Mouse (Mus musculus) kidney, postnatal 25 days (tissue): ENCODE measurements at regions not wholly inside any gene's neighbourhood (a gene's known extent, or its start where the extent isn't known, plus 50 kb on each side); places are given as distances from the start of the nearest gene placed in this dataset.
A peak's percentile ranks its signal among the peaks of the same experiment; 100 is the strongest.

Experiments used
- DNase-seq, 2 experiments: peaks; one replicate each; pipeline ENCODE4 v3.0.0; 2021; ENCODE audit warnings: mixed read lengths in 2 of 2

DNA sequence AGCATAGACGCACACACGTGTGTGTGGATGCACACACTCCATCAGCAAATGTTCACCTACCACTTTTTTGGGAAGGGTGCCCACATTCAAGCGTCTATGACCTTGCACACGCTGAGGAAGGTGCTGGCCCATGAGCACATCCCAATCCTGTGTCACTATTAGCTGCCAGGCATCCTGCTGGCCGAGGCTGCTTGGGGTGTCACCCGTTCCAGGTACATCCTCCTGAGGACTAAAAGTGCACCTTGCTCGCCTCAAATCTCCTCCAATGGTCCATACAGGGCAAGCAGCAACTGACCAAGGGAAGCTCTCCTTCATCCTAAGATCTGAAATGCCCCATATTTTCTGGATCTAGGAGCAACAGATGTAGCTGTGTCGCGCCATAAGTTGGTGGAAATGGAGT, 156.3 kb upstream of the Spred2 start:
- no peak for DNase-seq

GRCm38 (mm10) chr11:19768962-19769361, 155.2 kb upstream of the Spred2 start:
- no peak for DNase-seq

DNA sequence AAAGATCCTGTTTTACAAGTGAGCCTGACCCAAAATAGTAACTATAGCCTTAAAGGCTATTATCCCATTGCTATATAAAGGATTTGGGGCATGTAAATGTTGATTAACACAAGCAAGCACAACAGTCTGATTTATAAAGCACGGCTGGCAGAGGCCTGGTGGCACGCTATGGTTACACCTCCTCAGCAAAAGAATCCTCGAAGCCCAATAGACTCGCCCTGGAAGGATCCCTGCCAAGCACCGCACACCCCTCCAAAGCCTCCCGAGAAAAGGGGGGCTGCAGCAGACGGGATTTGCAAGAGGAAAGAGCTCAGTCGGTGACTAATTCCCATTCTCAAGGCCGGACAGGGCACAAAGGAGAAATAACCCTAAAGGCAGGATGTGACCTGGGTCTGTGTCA, 150.2 kb upstream of the Spred2 start:
- no peak for DNase-seq

GRCm38 (mm10) chr11:19775741-19776140, 148.4 kb upstream of the Spred2 start:
- DNase-seq, result no peak

- DNase-seq, result no peak
Measured at GRCm38 (mm10) chr11:19776473-19777200, 147.5 kb upstream of the Spred2 start.

DNA sequence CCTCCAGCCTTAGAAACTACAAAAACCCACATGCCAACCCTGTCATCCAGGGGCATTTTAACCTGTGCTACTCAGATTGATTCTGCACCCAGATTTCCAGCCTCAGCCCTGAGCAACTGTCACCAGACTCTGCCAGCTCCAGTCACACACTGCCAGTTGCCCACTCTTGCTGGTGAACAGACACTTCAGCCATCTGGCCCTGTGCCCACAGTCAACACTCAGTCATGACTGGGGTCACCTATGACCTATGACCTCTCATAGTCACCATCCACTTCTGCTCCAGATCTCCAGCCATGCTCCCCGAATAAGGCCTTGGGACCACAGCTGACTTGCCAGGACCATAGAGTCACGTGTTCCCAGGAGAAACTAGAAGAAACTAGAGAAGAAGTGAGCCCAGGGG, 146.0 kb upstream of the Spred2 start:
- no peak for DNase-seq

DNA sequence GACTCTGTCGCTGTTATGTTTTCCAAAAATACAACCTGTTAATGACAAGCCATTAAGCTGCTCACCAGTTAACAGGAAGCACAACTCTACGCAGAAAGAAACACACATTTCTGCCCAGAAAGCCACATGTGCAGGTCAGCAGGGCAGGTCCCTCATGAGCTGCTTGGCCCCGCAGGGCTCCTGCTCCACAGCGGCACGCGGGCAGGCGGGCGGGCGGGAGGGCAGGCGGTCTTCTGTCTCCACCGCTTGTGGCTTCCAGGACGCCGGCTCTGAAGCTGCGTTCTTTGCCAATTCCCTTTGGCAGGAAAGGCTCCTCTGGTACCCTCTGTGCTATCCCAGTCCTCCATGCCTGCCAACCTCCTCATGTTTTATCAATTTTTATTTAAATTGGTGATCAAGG, 139.1 kb upstream of the Spred2 start:
- no peak for DNase-seq

- DNase-seq, result no peak
Measured at GRCm38 (mm10) chr11:19796950-19797670, 127.1 kb upstream of the Spred2 start.

DNA sequence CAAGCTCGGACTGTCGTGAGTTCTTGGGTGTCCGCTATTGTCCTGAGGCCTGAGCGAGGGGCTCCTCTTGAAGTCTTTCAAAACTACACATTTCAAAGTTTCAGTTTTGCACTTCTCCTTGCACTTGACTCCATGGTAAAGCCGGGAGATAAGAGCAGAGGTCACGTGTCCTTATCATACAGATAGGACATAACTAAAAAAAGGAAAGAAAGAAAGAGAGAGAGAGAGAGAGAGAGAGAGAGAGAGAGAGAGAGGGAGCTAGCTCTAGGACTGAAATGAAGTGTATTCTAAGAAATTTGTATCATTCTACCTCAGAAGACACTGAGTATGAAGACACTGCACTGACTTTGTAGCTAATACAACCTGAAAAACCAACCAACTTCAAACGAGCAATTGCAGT, 114.8 kb upstream of the Spred2 start:
- DNase-seq, result no peak

- DNase-seq, result no peak
Measured at GRCm38 (mm10) chr11:19811271-19811991, 112.7 kb upstream of the Spred2 start.

DNA sequence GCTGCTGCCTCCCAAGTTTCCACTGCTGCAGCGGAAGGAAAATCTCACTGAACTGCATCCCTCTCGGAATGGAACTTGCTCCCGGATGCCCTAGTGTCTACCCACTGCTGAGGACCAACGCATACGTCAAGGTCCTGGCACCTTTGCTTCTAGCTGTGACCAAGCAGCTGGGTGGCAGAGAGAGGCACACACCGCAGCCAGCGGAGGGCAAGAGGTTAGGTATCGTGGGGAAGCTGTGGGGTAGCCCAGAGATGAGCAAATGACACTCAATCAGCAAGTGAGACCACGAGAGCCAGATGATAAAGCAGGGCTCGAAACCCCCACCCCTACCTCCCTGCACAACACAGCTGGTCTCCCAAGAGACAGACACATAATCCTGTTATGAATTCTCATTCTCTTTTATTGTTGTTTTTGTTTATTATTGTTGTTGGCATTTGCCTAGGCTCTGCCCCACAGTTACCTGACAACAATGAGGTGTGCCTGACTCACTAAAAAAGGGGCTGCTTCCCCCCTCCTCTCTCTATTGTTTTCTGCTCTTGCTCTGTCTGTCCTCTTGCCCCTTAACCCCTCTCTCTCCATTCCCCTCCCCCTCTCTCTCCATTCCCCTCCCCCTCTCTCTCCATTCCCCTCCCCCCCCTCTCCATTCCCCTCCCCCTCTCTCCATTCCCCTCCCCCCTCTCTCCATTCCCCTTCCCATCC, 112.0 kb upstream of the Spred2 start:
- no peak for DNase-seq

DNA sequence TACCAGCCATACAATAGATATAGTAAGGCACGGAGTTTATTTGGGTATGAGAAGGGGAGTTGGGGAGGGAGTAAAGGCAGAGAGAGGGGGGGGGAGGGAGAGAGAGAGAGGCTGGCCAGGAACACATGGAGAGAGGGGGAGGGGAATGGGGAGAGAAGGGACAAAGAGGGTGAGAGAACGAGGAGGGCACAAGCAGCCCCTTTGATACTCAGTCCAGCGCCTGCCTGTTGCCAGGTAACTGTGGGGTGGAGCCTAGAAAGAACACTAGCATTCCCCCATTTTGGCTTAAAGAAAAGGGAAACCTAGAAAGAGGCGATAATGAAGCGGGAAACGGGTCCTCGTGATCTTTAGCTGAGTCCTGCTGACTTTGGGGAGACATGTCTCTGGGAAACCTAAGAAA, 110.6 kb upstream of the Spred2 start:
- no peak for DNase-seq

DNA sequence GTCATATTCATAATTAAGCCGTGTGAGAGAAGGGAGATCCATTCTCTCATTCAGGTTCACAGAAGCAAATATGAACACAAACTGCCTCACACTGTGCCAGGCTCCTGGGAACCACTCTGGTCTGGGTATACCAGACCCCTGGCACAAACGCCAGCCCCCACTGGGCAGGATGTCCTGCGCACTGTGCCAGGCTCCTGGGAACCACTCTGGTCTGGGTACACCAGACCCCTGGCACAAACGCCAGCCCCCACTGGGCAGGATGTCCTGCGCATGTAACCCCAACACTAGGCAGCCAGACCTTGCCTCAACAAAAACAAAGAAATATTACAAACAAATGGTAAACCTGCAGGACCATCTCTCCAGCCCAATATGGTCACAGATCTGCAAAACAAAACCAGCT, 101.2 kb upstream of the Spred2 start:
- DNase-seq, result no peak

DNA sequence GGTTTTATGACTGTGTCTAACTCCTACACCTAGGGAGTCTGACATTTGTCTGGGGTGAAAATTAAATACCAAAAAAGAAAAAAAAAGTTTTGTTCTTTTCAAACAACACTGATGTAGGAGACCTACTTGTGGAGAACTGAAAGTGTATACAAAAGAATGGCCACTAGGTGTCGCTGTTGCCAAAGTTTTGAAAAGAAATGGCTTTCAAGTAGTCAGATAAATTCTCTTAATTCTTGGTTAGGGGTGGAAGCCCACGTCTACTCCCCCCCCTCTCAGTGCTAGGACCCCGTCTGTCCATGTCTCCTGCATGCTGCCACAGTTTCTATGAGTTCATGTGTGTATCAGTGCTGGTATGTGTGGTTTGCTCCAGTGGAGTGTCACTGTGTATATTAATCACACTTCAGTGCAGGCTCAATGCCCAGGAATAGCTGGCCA, 100.7 kb upstream of the Spred2 start:
- peak in 1 of 2 experiments; percentile 78 for DNase-seq

GRCm38 (mm10) chr11:19826481-19827185, 97.5 kb upstream of the Spred2 start:
- no peak for DNase-seq

DNA sequence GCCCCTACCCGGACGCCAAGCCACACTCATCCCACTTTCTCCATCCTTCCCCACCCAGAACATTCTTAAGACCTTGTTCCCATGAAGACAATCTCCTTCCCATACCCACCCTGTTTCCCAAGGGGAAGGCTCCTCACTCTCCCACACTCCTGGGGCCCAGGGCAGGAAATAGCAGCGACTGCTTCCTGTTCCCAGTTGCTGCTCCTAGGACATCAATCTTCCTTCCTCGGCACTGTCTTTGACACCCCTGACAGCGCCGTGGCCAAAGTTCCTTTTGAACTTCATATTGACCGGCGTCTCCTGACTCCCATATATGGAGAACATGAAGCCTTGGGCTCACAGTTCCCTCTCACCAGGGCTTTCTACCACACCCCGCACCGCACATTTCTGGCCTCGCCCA, 96.2 kb upstream of the Spred2 start:
- peak; percentile 26 to 70 for DNase-seq

- peak in 1 of 2 experiments; percentile 64 for DNase-seq
Measured at GRCm38 (mm10) chr11:19828959-19829401, 95.2 kb upstream of the Spred2 start.

DNA sequence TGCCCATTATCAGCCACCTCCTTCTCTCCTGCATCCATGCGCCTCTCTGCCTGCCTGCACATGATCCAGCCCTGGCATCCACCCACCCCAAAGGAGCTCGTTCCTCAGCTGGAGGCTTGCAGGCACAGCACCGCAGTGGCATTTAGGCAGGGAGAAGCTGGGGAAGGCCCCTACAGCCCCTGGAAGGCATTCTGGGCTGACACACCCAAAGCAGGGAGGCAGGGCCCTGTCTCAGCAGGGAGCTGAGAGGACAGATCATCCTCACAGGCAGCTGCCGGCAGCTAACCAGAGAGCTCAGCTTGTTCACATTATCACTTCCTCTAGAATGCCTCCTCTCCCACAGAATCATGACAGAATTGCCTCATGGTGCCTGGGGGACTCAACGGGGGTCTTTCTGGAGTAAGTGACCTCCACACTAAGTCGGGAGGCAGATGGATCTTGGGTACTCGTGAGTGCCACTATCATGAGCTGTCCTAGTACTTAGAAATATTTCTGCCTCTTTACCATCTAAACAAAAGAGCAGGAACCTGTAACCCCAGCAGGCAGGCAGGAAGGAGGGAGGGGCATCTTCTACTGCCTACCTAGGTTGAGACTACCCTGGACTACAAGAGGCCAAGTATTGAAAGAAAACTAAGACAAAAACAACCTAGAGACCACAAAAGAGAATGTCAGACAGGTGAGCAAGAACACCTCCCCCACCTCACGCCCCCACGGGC, 94.5 kb upstream of the Spred2 start:
- no peak for DNase-seq

DNA sequence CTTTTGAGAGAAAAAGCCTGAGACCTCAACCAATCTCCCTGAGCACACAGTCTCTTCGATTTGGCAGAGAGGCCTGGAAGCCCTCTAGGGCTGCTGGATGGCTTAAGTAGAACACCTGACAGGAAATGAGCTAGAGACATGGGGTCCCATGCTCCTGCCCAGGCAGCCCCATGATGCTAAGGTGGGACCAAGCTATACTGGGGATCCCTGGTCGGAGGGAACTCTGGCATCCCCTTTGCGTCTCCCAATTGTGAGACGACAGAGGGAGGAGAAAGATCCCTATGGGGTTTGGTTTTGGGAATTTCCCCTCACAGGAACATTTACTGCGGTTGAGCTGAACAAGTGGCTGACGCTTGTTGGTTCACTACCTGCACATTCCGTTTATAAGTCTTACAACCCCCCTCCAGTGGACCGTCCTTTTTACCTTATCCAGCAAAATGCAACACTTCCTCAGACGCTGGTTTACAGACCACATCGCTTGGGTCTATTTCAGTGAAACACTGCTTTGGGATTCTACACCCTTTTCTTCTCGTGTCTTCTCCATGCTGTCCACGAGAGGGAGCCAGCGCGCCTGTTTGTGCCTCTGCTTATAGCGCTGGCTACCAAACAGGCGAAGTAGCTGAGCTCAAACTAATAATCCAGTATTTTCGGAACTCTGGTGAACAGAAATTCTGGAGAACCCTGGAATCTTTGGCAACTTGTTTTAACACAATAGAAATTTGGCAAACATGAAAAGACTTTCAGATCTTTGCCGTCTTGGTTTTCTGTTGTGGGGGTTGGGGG, 93.7 kb upstream of the Spred2 start:
- DNase-seq, result peak; percentile 73 to 80

- no peak for DNase-seq
Measured at GRCm38 (mm10) chr11:19834561-19834960, 89.6 kb upstream of the Spred2 start.

- no peak for DNase-seq
Measured at GRCm38 (mm10) chr11:19835221-19835745, 88.9 kb upstream of the Spred2 start.
